Comparison of ENCODE assay signal across 11 mouse cellular contexts in the genomic region with DNA sequence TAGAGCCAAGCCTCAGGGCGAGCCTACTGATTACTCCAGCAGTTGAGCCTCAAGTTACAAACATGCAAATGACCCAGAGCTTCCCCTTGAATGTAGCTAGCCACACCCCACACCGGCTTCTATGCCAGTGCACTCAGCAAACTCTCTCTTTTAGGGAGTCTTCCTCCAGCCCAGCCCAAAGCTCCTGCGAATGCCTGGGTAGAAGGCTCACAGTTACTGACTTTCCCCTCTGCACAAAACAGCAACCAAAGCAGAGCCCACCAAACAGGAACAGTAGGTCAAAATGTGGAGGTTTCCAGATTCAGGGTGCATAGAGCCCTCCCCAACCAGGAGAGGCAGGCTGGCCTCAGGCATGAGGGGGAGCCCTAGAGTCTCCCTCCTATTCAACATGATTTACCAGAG. TPM values are rescaled to one million over a fixed set of nuclear protein-coding genes. Genes with fewer than 3 reads are reported as not detected.
DNase-seq lines count a peak whose midpoint lies in the region; ATAC-seq and TF ChIP-seq lines count a peak whose summit lies in the region.
"Had no signal": no experiment of that assay in that cellular context is flagged by ENCODE, and none has a peak within 500 bp of the region (broad histone marks: within the 10 kb centered on the region; RNA-seq: fewer than 3 reads in every experiment).

No protein-coding gene starts in this region.

- in situ Hi-C loops in ES-E14 (cut with MboI; ENCODE audit: low sequenced_read_pairs in 2 of 2, unreplicated experiment in 2 of 2), result no loop called here

- H3K4me2 ChIP-seq in midbrain, embryonic 15.5 days, result no peak overlapping the region
- H3K4me2 ChIP-seq: embryonic facial prominence, embryonic 12.5 days; lung, embryonic 15.5 days had no signal

- peaks cover 5 to 32% of the 10 kb centered on the region in 2 experiments for H3K4me1 ChIP-seq in ES-E14 (ENCODE audit: control insufficient read depth in 2 of 2, insufficient read depth in 2 of 2, low read length in 2 of 2, poor library complexity in 1 of 2)
- no peaks in the 10 kb centered on the region for H3K4me1 ChIP-seq in midbrain, embryonic 15.5 days
- H3K4me1 ChIP-seq: lung, embryonic 15.5 days had no signal

- DNase-seq in lung, postnatal 25 days (ENCODE audit: low spot score), result peak; percentile 61
- DNase-seq in lung, postnatal 14 days, result no peak
- DNase-seq in ES-E14 (ENCODE audit: low read depth, low spot score), result no peak
- peak; percentile 41 for DNase-seq in embryo, embryonic 11 days
- peak; percentile 59 to 71 for DNase-seq in spleen, postnatal 10 days (ENCODE audit: low spot score in 2 of 2)
- no peak for DNase-seq in left cerebral cortex, adult 9 months (ENCODE audit: low spot score in 2 of 2)

- 13% methylated on average over 3 of the region's 3 CpGs for WGBS in midbrain, embryonic 15.5 days

- ATAC-seq in midbrain, embryonic 15.5 days (replicated peaks), result no peak
- ATAC-seq: forebrain, embryonic 14.5 days had no signal

- H3K9ac ChIP-seq in ES-E14 (ENCODE audit: insufficient read depth, low read depth, low read length, poor library complexity, severe bottlenecking), result no peak overlapping the region
- H3K9ac ChIP-seq in midbrain, embryonic 15.5 days, result no peak overlapping the region
- H3K9ac ChIP-seq: lung, embryonic 15.5 days had no signal

- no peaks in the 10 kb centered on the region for H3K36me3 ChIP-seq in ES-E14 (ENCODE audit: control insufficient read depth, insufficient read depth, low read length, poor library complexity, severe bottlenecking)
- no peaks in the 10 kb centered on the region for H3K36me3 ChIP-seq in midbrain, embryonic 15.5 days (replicated peaks)
- H3K36me3 ChIP-seq: embryonic facial prominence, embryonic 12.5 days; lung, embryonic 15.5 days had no signal

- H3K9me3 ChIP-seq in ES-E14 (ENCODE audit: control insufficient read depth, insufficient read depth, low read depth, low read length), result no peaks in the 10 kb centered on the region
- no peaks in the 10 kb centered on the region for H3K9me3 ChIP-seq in midbrain, embryonic 15.5 days
- H3K9me3 ChIP-seq: embryonic facial prominence, embryonic 12.5 days; lung, embryonic 15.5 days had no signal

- no peak overlapping the region for H3K4me3 ChIP-seq in ES-E14 (ENCODE audit: insufficient read depth in 1 of 2, low read depth in 1 of 2, low read length in 2 of 2, poor library complexity in 1 of 2, severe bottlenecking in 1 of 2)
- no peak overlapping the region for H3K4me3 ChIP-seq in midbrain, embryonic 15.5 days
- H3K4me3 ChIP-seq: embryonic facial prominence, embryonic 12.5 days; left cerebral cortex, adult 2 months; lung, embryonic 15.5 days had no signal

- peak overlapping the region; percentile 91 for H3K27ac ChIP-seq in ES-E14 (ENCODE audit: insufficient read depth, low read depth, low read length, poor library complexity, severe bottlenecking)
- H3K27ac ChIP-seq in midbrain, embryonic 15.5 days, result no peak overlapping the region
- H3K27ac ChIP-seq: embryonic facial prominence, embryonic 12.5 days; left cerebral cortex, adult 2 months; lung, embryonic 15.5 days had no signal

- no peaks in the 10 kb centered on the region for H3K27me3 ChIP-seq in midbrain, embryonic 15.5 days (replicated peaks)
- H3K27me3 ChIP-seq: embryonic facial prominence, embryonic 12.5 days; lung, embryonic 15.5 days had no signal

TF ChIP-seq in ES-E14, 5 proteins besides CTCF, POLR2A, EP300 and RAD21:
- no peak for TF ChIP-seq CHD2 (IDR thresholded peaks at IDR 0.05; ENCODE audit: low read depth, low read length)
- TF ChIP-seq MAFK (IDR thresholded peaks at IDR 0.05; ENCODE audit: insufficient read depth, low read depth, low read length), result no peak
- no peak for TF ChIP-seq HCFC1 (IDR thresholded peaks at IDR 0.05; ENCODE audit: borderline replicate concordance, insufficient read depth, low read length)
- TF ChIP-seq ZC3H11A (IDR thresholded peaks at IDR 0.05; ENCODE audit: borderline replicate concordance, low read depth, low read length), result no peak
- no peak for TF ChIP-seq ZNF384 (IDR thresholded peaks at IDR 0.05; ENCODE audit: low read depth, low read length)

RNA-seq across cellular contexts. Expression of a gene that starts 12.0 kb away (rescaled TPM):
- 1.4 and 1.9 TPM in 2 replicates for total RNA-seq in ES-E14 (2012; rRNA removed)
- 4.7 and 6.4 TPM in 2 replicates for polyA plus RNA-seq in midbrain, embryonic 15.5 days (2015; fragmentation: Nextera tagmentation; extraction: Ambion mirVana)

RNA-seq across cellular contexts. Expression of a gene that starts 21.4 kb away (rescaled TPM):
- total RNA-seq in ES-E14 (2012; rRNA removed), result 37.5 and 64.8 TPM in 2 replicates
- 12.8 and 13.4 TPM in 2 replicates for polyA plus RNA-seq in midbrain, embryonic 15.5 days (2015; fragmentation: Nextera tagmentation; extraction: Ambion mirVana)

RNA-seq across cellular contexts. Expression of a gene that starts 57.5 kb away (rescaled TPM):
- total RNA-seq in ES-E14 (2012; rRNA removed), result 6.7 and 11.2 TPM in 2 replicates
- not detected in 2 replicates for polyA plus RNA-seq in midbrain, embryonic 15.5 days (2015; fragmentation: Nextera tagmentation; extraction: Ambion mirVana)
- total RNA-seq: left cerebral cortex, adult 2 months had no signal
- polyA plus RNA-seq: forebrain, embryonic 14.5 days had no signal

Comparison
In these comparisons a context has a peak if more than half of its experiments do, and no peak if none do; other contexts are left out.
1. DNase-seq: peak in lung, postnatal 25 days (single experiment), embryo, embryonic 11 days (single experiment) and spleen, postnatal 10 days (2 of 2); none in lung, postnatal 14 days (single experiment), ES-E14 (single experiment) and left cerebral cortex, adult 9 months (0 of 2).